Mouse (Mus musculus) MN1 (cell line): ENCODE results near the gene Ctf1.
A peak's percentile ranks its signal among the peaks of the same experiment; 100 is the strongest.

Experiments
- DNase-seq: peaks from one replicate; pipeline ENCODE4 v3.0.0-alpha.2; 2016; ENCODE audit warnings: low spot score

Gene Ctf1

GRCm38 (mm10) chr7:127744366-127745045, 32.0 kb downstream of the Ctf1 start, which contains the start of gene Fbxl19:
TSS of gene Fbxl19 (plus strand) at chr7:127744543.
- DNase-seq: peak; percentile 88

- peak; percentile 97 for DNase-seq
Observed at GRCm38 (mm10) chr7:127745251-127745651, 32.7 kb downstream of the Ctf1 start.

- DNase-seq: peak; percentile 98
Observed at GRCm38 (mm10) chr7:127745652-127746493, 33.3 kb downstream of the Ctf1 start.

- peak; percentile 45 for DNase-seq
Observed at GRCm38 (mm10) chr7:127746494-127747491, 34.3 kb downstream of the Ctf1 start.

- DNase-seq: no peak
Observed at GRCm38 (mm10) chr7:127747559-127748234, 35.2 kb downstream of the Ctf1 start.

GRCm38 (mm10) chr7:127748235-127748560, 35.7 kb downstream of the Ctf1 start:
- DNase-seq: no peak

- no peak for DNase-seq
Observed at GRCm38 (mm10) chr7:127750131-127751127, 37.9 kb downstream of the Ctf1 start.

- DNase-seq: no peak
Observed at GRCm38 (mm10) chr7:127751619-127752018, 39.1 kb downstream of the Ctf1 start.

GRCm38 (mm10) chr7:127752069-127752468, 39.5 kb downstream of the Ctf1 start:
- no peak for DNase-seq

- no peak for DNase-seq
Observed at GRCm38 (mm10) chr7:127753158-127753557, 40.6 kb downstream of the Ctf1 start.

GRCm38 (mm10) chr7:127753741-127754140, 41.2 kb downstream of the Ctf1 start:
- DNase-seq: no peak

GRCm38 (mm10) chr7:127759716-127760115, 47.2 kb downstream of the Ctf1 start:
- no peak for DNase-seq

- DNase-seq: no peak
Observed at GRCm38 (mm10) chr7:127760478-127760877, 47.9 kb downstream of the Ctf1 start.

GRCm38 (mm10) chr7:127761026-127761425, 48.5 kb downstream of the Ctf1 start:
- peak; percentile 84 for DNase-seq

GRCm38 (mm10) chr7:127763642-127764041, 51.1 kb downstream of the Ctf1 start:
- no peak for DNase-seq

- DNase-seq: no peak
Observed at GRCm38 (mm10) chr7:127765756-127766155, 53.2 kb downstream of the Ctf1 start.

- no peak for DNase-seq
Observed at GRCm38 (mm10) chr7:127766851-127767609, 54.5 kb downstream of the Ctf1 start.
